In genomic region chr9:110462321-110462720, GRCm38 (mm10) we compare ENCODE assay signal across 28 mouse cellular contexts. TPM values are rescaled to one million over a fixed set of nuclear protein-coding genes. Genes with fewer than 3 reads are reported as not detected.
"Had no signal": no experiment of that assay in that cellular context is flagged by ENCODE, and none has a peak within 500 bp of the region (broad histone marks: within the 10 kb centered on the region; RNA-seq: fewer than 3 reads in every experiment).

No protein-coding gene starts in this region.

- H3K4me3 ChIP-seq: limb, embryonic 10.5 days; limb, embryonic 13.5 days; liver, embryonic 12.5 days; liver, embryonic 15.5 days; lung, embryonic 15.5 days; megakaryocyte, embryonic 14.5 days; midbrain, embryonic 13.5 days; myocyte; neural tube, embryonic 13.5 days; stomach, embryonic 15.5 days had no signal

- H3K27ac ChIP-seq: hindbrain, embryonic 14.5 days; hindbrain, postnatal 0 days; limb, embryonic 10.5 days; limb, embryonic 13.5 days; liver, embryonic 15.5 days; lung, embryonic 15.5 days; midbrain, embryonic 13.5 days; neural tube, embryonic 13.5 days; stomach, embryonic 15.5 days had no signal

- H3K36me3 ChIP-seq: liver, embryonic 12.5 days; liver, embryonic 15.5 days; lung, embryonic 15.5 days; neural tube, embryonic 13.5 days; stomach, embryonic 15.5 days had no signal

- ATAC-seq: hindbrain, postnatal 0 days; inflammation-experienced regulatory T-cells, adult 6 months; liver, embryonic 12.5 days; midbrain, embryonic 13.5 days; midbrain, embryonic 16.5 days had no signal

- H3K9me3 ChIP-seq: limb, embryonic 10.5 days; limb, embryonic 13.5 days; liver, embryonic 12.5 days; liver, embryonic 15.5 days; lung, embryonic 15.5 days; megakaryocyte, embryonic 14.5 days; midbrain, embryonic 13.5 days; neural tube, embryonic 13.5 days; stomach, embryonic 15.5 days had no signal

- H3K27me3 ChIP-seq: limb, embryonic 13.5 days; liver, embryonic 12.5 days; liver, embryonic 15.5 days; lung, embryonic 15.5 days; megakaryocyte, embryonic 14.5 days; midbrain, embryonic 13.5 days; neural tube, embryonic 13.5 days; stomach, embryonic 15.5 days had no signal

- DNase-seq: kidney, adult 11 months; kidney, adult 9 months; kidney, postnatal 14 days; kidney, postnatal 4 days; liver; lung, adult 18-20 months; lung, postnatal 10 days; lung, postnatal 36 days; thymus, postnatal 25 days had no signal

- H3K9ac ChIP-seq: hindbrain, embryonic 14.5 days; limb, embryonic 13.5 days; liver, embryonic 12.5 days; liver, embryonic 15.5 days; lung, embryonic 15.5 days; midbrain, embryonic 13.5 days; neural tube, embryonic 13.5 days; stomach, embryonic 15.5 days had no signal

- H3K4me1 ChIP-seq: limb, embryonic 10.5 days; limb, embryonic 13.5 days; lung, embryonic 15.5 days; midbrain, embryonic 13.5 days; neural tube, embryonic 13.5 days; stomach, embryonic 15.5 days had no signal

- H3K4me2 ChIP-seq: hindbrain, embryonic 14.5 days; limb, embryonic 13.5 days; liver, embryonic 12.5 days; liver, embryonic 15.5 days; lung, embryonic 15.5 days; midbrain, embryonic 13.5 days; neural tube, embryonic 13.5 days; stomach, embryonic 15.5 days had no signal

RNA-seq across cellular contexts. Expression of gene Ngp, which starts 42.8 kb away (rescaled TPM):
- total RNA-seq: layer of hippocampus, adult 18-20 months; layer of hippocampus, postnatal 14 days; left cerebral cortex, postnatal 25 days had no signal
- polyA plus RNA-seq: limb, embryonic 10.5 days; myocyte; small intestine, adult 2 months; urinary bladder, adult 2 months had no signal
